Mouse (Mus musculus) hindbrain, embryonic 10.5 days (tissue): ENCODE data around the gene Ibsp. TPM values are rescaled to one million over a fixed set of nuclear protein-coding genes. Genes with fewer than 3 reads are reported as not detected.

Experiments used
- DNase-seq: peaks from one replicate; pipeline ENCODE4 v3.0.0-alpha.2; 2017; ENCODE audit warnings: low spot score
- H3K27ac ChIP-seq: fragments of 300-500 bp; sonication (generic); 2 replicates; pipeline ENCODE4 v1.5.1; 2016; ENCODE audit warnings: mild to moderate bottlenecking, moderate library complexity
- H3K27me3 ChIP-seq: fragments of 300-500 bp; sonication (generic); 2 replicates; pipeline ENCODE4 v1.6.1; 2016; ENCODE audit warnings: mild to moderate bottlenecking; ENCODE audit not compliant: poor library complexity, insufficient read depth, severe bottlenecking
- H3K36me3 ChIP-seq: fragments of 300-500 bp; sonication (generic); 2 replicates; pipeline ENCODE4 v1.6.1; 2016; ENCODE audit warnings: mild to moderate bottlenecking, moderate library complexity
- H3K4me1 ChIP-seq: fragments of 300-500 bp; sonication (generic); replicated peaks from 2 replicates; pipeline ENCODE4 v1.6.1; 2016; ENCODE audit warnings: mild to moderate bottlenecking
- H3K4me3 ChIP-seq: fragments of 300-500 bp; sonication (generic); 2 replicates; pipeline ENCODE4 v1.5.1; 2016; ENCODE audit warnings: mild to moderate bottlenecking, moderate library complexity
- H3K9me3 ChIP-seq: fragments of 300-500 bp; sonication (generic); 2 replicates; pipeline ENCODE4 v1.6.1; 2016; ENCODE audit warnings: mild to moderate bottlenecking, moderate library complexity
- WGBS: fragments of 180-500 bp; shearing (Covaris S2); methylation state at CpG from one replicate; pipeline ENCODE4 v1.1.7; 2016; 5-methylcytosine and 5-hydroxymethylcytosine counted together
- polyA plus RNA-seq: library from polyadenylated mRNA; unstranded; fragments of >200 nt; fragmentation: Nextera tagmentation; extraction: Ambion mirVana; gene quantifications from 2 replicates; pipeline ENCODE4 v1.2.1, GENCODE M21; 2016

Ibsp gene
- polyA plus RNA-seq, 1 experiment from 2014 or later: 0.12 TPM

DNA sequence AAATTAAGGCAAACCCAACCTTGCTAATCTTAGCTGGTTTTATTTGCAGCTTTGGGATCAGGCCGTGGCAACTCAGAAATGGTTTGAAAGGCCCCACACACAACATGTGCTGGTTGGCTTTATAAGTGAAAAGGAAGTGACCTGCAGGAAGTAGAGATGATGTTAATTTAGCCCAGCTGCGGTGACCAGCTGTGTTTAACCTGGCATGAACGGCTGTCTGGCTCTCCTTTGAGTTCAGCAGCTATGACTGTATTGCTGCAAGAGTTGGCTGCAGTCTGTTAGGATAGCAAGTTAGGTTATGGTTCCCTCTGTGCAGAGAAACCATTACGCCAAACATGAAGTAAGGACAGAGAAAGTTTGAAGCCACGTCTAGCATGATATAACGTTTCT lies 46.3 kb downstream of the Ibsp start:
- Histone ChIP-seq H3K27ac (no peak overlapping the region), H3K4me1 (no peaks in the 10 kb centered on the region), H3K36me3 (no peaks in the 10 kb centered on the region), H3K4me3 (no peak overlapping the region), H3K9me3 (no peaks in the 10 kb centered on the region), H3K27me3 (no peaks in the 10 kb centered on the region)
- 79% methylated on average over 6 of the region's 6 CpGs for WGBS
- no peak for DNase-seq

DNA sequence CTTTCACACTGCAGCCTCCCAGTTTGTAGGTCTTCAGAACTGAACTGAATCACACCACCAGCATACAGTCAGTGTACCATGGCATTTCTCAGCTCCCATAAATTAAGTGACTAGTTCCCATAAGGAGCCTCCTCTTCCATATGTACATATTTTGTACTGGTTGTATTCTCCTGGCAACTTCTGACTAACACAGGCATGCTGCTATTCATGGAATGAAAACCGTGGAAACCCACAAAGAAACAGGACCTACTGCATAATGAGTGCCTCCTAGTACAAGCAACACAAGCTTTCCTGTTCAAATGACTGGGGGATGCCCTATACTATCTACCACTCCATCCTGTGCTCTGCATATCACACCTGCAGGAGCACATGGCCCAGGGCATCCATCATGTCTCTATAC lies 52.1 kb downstream of the Ibsp start:
- Histone ChIP-seq H3K4me3 (no peak overlapping the region), H3K4me1 (no peaks in the 10 kb centered on the region), H3K27ac (no peak overlapping the region), H3K27me3 (no peaks in the 10 kb centered on the region), H3K9me3 (no peaks in the 10 kb centered on the region), H3K36me3 (no peaks in the 10 kb centered on the region)
- WGBS: 73% methylated on average over 1 of the region's 1 CpGs
- DNase-seq: no peak

DNA sequence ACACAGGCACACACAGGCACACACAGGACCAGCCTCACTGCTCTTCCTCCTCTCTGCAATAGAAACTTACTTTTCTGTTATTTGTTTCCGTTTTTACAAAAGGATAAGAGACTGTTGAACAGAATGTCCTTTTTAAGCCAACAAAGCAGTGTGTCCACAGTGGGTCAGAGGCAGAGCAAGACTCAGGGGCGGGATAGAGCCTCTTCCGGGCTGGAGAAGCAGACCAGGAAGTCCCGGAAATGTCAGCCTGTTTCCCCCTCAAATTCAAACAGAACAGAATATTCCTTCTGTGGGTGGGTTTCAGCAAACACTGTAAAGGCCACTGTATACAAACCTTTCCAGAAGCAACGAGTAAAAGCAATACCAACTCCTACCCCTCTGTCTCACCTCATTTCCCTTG lies 52.9 kb downstream of the Ibsp start:
- no peaks in the 10 kb centered on the region for H3K9me3 ChIP-seq
- DNase-seq: no peak
- H3K27ac ChIP-seq: no peak overlapping the region
- H3K27me3 ChIP-seq: no peaks in the 10 kb centered on the region
- H3K4me1 ChIP-seq: no peaks in the 10 kb centered on the region
- H3K36me3 ChIP-seq: no peaks in the 10 kb centered on the region
- no peak overlapping the region for H3K4me3 ChIP-seq
- 77% methylated on average over 5 of the region's 5 CpGs for WGBS

DNA sequence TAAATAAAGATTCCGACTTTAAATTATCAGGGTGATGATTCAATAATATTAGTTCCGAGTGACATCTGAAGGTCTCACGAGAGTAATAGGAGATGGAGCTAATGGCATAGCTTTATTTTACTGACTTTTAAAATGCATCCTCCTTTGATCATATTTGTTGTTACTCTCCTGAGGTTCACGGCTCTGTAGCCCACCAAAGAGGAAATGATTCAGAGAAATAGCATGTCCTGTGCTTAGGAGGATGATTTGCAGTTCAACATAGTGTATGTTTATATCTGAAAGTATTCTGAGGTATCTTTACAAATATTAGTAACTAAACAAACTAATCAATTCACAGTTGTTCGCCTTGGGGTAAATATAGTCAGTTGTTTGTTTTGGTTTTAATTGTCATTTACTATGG lies 58.6 kb downstream of the Ibsp start:
- WGBS: 84% methylated on average over 5 of the region's 5 CpGs
- Histone ChIP-seq H3K9me3 (no peaks in the 10 kb centered on the region), H3K4me3 (no peak overlapping the region), H3K27ac (no peak overlapping the region), H3K4me1 (no peaks in the 10 kb centered on the region), H3K36me3 (no peaks in the 10 kb centered on the region), H3K27me3 (no peaks in the 10 kb centered on the region)
- no peak for DNase-seq

DNA sequence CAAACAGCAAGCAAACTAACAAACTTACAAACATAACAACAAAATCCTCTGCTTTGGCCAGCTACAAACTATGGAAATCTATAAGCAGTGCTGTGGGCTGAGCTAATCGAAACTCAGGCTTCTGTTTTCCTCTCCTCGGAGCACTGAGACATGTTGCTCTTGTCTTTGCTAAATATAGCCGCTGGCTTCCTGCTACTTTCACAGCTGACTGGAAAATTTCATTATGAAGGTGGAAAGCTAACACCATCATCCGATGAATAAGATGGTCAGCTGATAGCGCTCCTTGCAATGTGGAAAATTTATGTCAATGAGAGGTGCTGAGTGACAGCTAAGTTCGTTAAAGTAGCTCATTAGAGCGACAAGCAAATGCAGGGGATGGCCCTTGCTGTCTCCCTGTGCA lies 59.6 kb downstream of the Ibsp start:
- WGBS: 71% methylated on average over 7 of the region's 7 CpGs

DNA sequence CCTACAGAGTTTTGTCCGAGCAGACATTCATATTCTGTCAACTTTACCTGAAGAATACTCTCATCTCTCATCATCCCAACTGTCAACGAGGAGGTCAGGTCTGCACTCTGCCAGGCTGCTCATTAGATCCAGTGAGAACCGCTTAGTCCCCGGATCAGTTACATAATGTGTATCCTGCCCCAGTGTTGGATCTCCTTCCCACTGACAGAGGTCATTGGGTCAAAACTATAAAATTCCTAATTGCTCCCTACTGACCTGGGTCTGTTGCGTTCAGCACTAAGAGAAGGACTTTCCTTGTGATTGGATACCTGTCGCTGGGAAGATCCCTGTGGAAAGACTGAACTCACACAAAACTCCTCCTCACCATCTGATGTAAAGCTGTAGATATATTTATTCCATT lies 60.3 kb downstream of the Ibsp start:
- WGBS: 59% methylated on average over 6 of the region's 6 CpGs
- no peak for DNase-seq
- Histone ChIP-seq H3K27me3 (no peaks in the 10 kb centered on the region), H3K9me3 (no peaks in the 10 kb centered on the region), H3K27ac (no peak overlapping the region), H3K36me3 (no peaks in the 10 kb centered on the region), H3K4me1 (no peaks in the 10 kb centered on the region), H3K4me3 (no peak overlapping the region)

More for the DNA sequence above, 59.6 kb downstream of the Ibsp start:
- Histone ChIP-seq H3K27ac (no peak overlapping the region), H3K36me3 (no peaks in the 10 kb centered on the region), H3K27me3 (no peaks in the 10 kb centered on the region), H3K9me3 (no peaks in the 10 kb centered on the region), H3K4me1 (no peaks in the 10 kb centered on the region), H3K4me3 (no peak overlapping the region)
- DNase-seq: no peak

Other genes starting within 250 kb of the Ibsp start
- not detected in 2 replicates for gene Gm17660, start 221.6 kb upstream of the Ibsp start, polyA plus RNA-seq
- gene Sparcl1, start 185.4 kb upstream of the Ibsp start, polyA plus RNA-seq: 40.6 and 45.9 TPM in 2 replicates
- not detected in 2 replicates for gene Dspp, start 128.5 kb upstream of the Ibsp start, polyA plus RNA-seq
- 0.35 and 0.41 TPM in 2 replicates for gene Dmp1, start 96.6 kb upstream of the Ibsp start, polyA plus RNA-seq
- not detected in 2 replicates for gene Mepe, start 26.2 kb downstream of the Ibsp start, polyA plus RNA-seq
- gene Spp1, start 135.9 kb downstream of the Ibsp start, polyA plus RNA-seq: 11.4 and 15.7 TPM in 2 replicates
- 7.7 and 8.0 TPM in 2 replicates for gene Pkd2, start 160.3 kb downstream of the Ibsp start, polyA plus RNA-seq
- gene BC005561, start 209.2 kb downstream of the Ibsp start, polyA plus RNA-seq: 11.9 and 13.0 TPM in 2 replicates